Mouse (Mus musculus) neural tube, embryonic 12.5 days (tissue): ENCODE data around the gene Rnf187. TPM values are rescaled to one million over a fixed set of nuclear protein-coding genes. Genes with fewer than 3 reads are reported as not detected.
A peak's percentile ranks its signal among the peaks of the same experiment; 100 is the strongest.

Experiments used
- ATAC-seq: fragments of 200-750 bp; cut with Nextera tagmentation; 2 replicates; pipeline ENCODE4 v1.8.0; 2017; ENCODE audit warnings: low read depth, mild to moderate bottlenecking, moderate TSS enrichment, moderate library complexity; ENCODE audit not compliant: low FRiP score
- H3K27ac ChIP-seq: fragments of 300-500 bp; sonication (generic); 2 replicates; pipeline ENCODE4 v1.5.1; 2016
- H3K27me3 ChIP-seq: fragments of 300-500 bp; sonication (generic); replicated peaks from 2 replicates; pipeline ENCODE4 v1.6.1; 2016; ENCODE audit warnings: mild to moderate bottlenecking
- H3K36me3 ChIP-seq: fragments of 300-500 bp; sonication (generic); 2 replicates; pipeline ENCODE4 v1.6.1; 2016; ENCODE audit warnings: mild to moderate bottlenecking
- H3K4me1 ChIP-seq: fragments of 300-500 bp; sonication (generic); 2 replicates; pipeline ENCODE4 v1.6.1; 2016
- H3K4me2 ChIP-seq: fragments of 300-500 bp; sonication (generic); replicated peaks from 2 replicates; pipeline ENCODE4 v1.6.1; 2016; ENCODE audit warnings: mild to moderate bottlenecking
- H3K4me3 ChIP-seq: fragments of 300-500 bp; sonication (generic); 2 replicates; pipeline ENCODE4 v1.5.1; 2016
- H3K9ac ChIP-seq: fragments of 300-500 bp; sonication (generic); 2 replicates; pipeline ENCODE4 v1.6.1; 2016; ENCODE audit warnings: mild to moderate bottlenecking
- H3K9me3 ChIP-seq: fragments of 300-500 bp; sonication (generic); 2 replicates; pipeline ENCODE4 v1.6.1; 2016; ENCODE audit warnings: mild to moderate bottlenecking
- WGBS: fragments of 180-500 bp; shearing (Covaris S2); methylation state at CpG from one replicate; pipeline ENCODE4 v1.1.7; 2016; 5-methylcytosine and 5-hydroxymethylcytosine counted together
- polyA plus RNA-seq: library from polyadenylated mRNA; unstranded; fragments of >200 nt; fragmentation: Nextera tagmentation; extraction: Ambion mirVana; gene quantifications from 2 replicates; pipeline ENCODE4 v1.2.1, GENCODE M21; 2016

Rnf187 gene
- 594 and 608 TPM in 2 replicates for polyA plus RNA-seq

GRCm38 (mm10) chr11:58938322-58939087, at the start of gene Rnf187:
Rnf187 (minus strand) TSS chr11:58938916.
- H3K27ac ChIP-seq, result peak within 1 kb of the TSS; percentile 89
- under 1% methylated on average over 88 of the region's 95 CpGs for WGBS
- ATAC-seq, result peak; percentile 94

GRCm38 (mm10) chr11:58985299-58985917, 46.7 kb upstream of the Rnf187 start:
- 98% methylated on average over 3 of the region's 3 CpGs for WGBS
- H3K4me1 ChIP-seq, result peaks cover 12% of the 10 kb centered on the region
- peaks cover 78% of the 10 kb centered on the region for H3K36me3 ChIP-seq

More at GRCm38 (mm10) chr11:58938322-58939087, at the start of gene Rnf187:
- peaks cover 13% of the 10 kb centered on the region for H3K4me1 ChIP-seq
- peak within 1 kb of the TSS; percentile 87 for H3K4me2 ChIP-seq
- H3K4me3 ChIP-seq, result peak within 1 kb of the TSS; percentile 78
- H3K27me3 ChIP-seq, result no peaks in the 10 kb centered on the region
- peak within 1 kb of the TSS; percentile 99 for H3K9ac ChIP-seq
- no peaks in the 10 kb centered on the region for H3K9me3 ChIP-seq
- peaks cover 31% of the 10 kb centered on the region for H3K36me3 ChIP-seq

GRCm38 (mm10) chr11:58984657-58985056, 45.9 kb upstream of the Rnf187 start:
- no peak for ATAC-seq
- H3K4me1 ChIP-seq, result peaks cover 19% of the 10 kb centered on the region
- WGBS, result 94% methylated on average over 7 of the region's 7 CpGs
- H3K27ac ChIP-seq, result no peak overlapping the region
- H3K9ac ChIP-seq, result no peak overlapping the region
- no peak overlapping the region for H3K4me2 ChIP-seq
- no peaks in the 10 kb centered on the region for H3K9me3 ChIP-seq
- H3K27me3 ChIP-seq, result no peaks in the 10 kb centered on the region
- no peak overlapping the region for H3K4me3 ChIP-seq
- peaks cover 71% of the 10 kb centered on the region for H3K36me3 ChIP-seq

More at GRCm38 (mm10) chr11:58985299-58985917, 46.7 kb upstream of the Rnf187 start:
- H3K27me3 ChIP-seq, result no peaks in the 10 kb centered on the region
- H3K4me3 ChIP-seq, result no peak overlapping the region
- H3K4me2 ChIP-seq, result no peak overlapping the region
- no peak overlapping the region for H3K27ac ChIP-seq
- H3K9ac ChIP-seq, result no peak overlapping the region
- ATAC-seq, result no peak
- no peaks in the 10 kb centered on the region for H3K9me3 ChIP-seq

- Histone ChIP-seq H3K27ac (no peak overlapping the region), H3K9me3 (no peaks in the 10 kb centered on the region), H3K27me3 (no peaks in the 10 kb centered on the region), H3K4me3 (no peak overlapping the region), H3K9ac (no peak overlapping the region), H3K4me1 (peaks cover 28% of the 10 kb centered on the region), H3K4me2 (no peak overlapping the region), H3K36me3 (peaks cover 62% of the 10 kb centered on the region)
- WGBS, result 90% methylated on average over 6 of the region's 6 CpGs
- no peak for ATAC-seq
Observed at GRCm38 (mm10) chr11:58983691-58984341, 45.1 kb upstream of the Rnf187 start.

GRCm38 (mm10) chr11:58982471-58983097, 43.9 kb upstream of the Rnf187 start:
- peaks cover 32% of the 10 kb centered on the region for H3K4me1 ChIP-seq
- H3K9ac ChIP-seq, result no peak overlapping the region
- 88% methylated on average over 18 of the region's 18 CpGs for WGBS
- no peak overlapping the region for H3K27ac ChIP-seq
- peaks cover 51% of the 10 kb centered on the region for H3K36me3 ChIP-seq
- H3K9me3 ChIP-seq, result no peaks in the 10 kb centered on the region
- no peaks in the 10 kb centered on the region for H3K27me3 ChIP-seq
- no peak overlapping the region for H3K4me2 ChIP-seq
- no peak overlapping the region for H3K4me3 ChIP-seq
- ATAC-seq, result no peak

- Histone ChIP-seq H3K36me3 (peaks cover 43% of the 10 kb centered on the region), H3K4me2 (no peak overlapping the region), H3K27me3 (no peaks in the 10 kb centered on the region), H3K9me3 (no peaks in the 10 kb centered on the region), H3K9ac (0 out of 2 replicates have a peak overlapping the region, but pooled peaks have one; percentile 3), H3K4me3 (no peak overlapping the region), H3K27ac (no peak overlapping the region), H3K4me1 (peaks cover 38% of the 10 kb centered on the region)
- ATAC-seq, result no peak
- 58% methylated on average over 14 of the region's 14 CpGs for WGBS
Observed at GRCm38 (mm10) chr11:58981541-58982447, 43.1 kb upstream of the Rnf187 start.

GRCm38 (mm10) chr11:58980381-58980990, 41.8 kb upstream of the Rnf187 start:
- Histone ChIP-seq H3K4me3 (no peak overlapping the region), H3K4me1 (peaks cover 43% of the 10 kb centered on the region), H3K36me3 (peaks cover 31% of the 10 kb centered on the region), H3K27me3 (no peaks in the 10 kb centered on the region), H3K27ac (no peak overlapping the region), H3K4me2 (peak overlapping the region; percentile 98), H3K9me3 (no peaks in the 10 kb centered on the region), H3K9ac (no peak overlapping the region)
- 79% methylated on average over 5 of the region's 5 CpGs for WGBS
- no peak for ATAC-seq

GRCm38 (mm10) chr11:58979661-58980060, 40.9 kb upstream of the Rnf187 start:
- H3K27ac ChIP-seq, result no peak overlapping the region
- H3K36me3 ChIP-seq, result peaks cover 24% of the 10 kb centered on the region
- H3K27me3 ChIP-seq, result no peaks in the 10 kb centered on the region
- no peak for ATAC-seq
- H3K4me3 ChIP-seq, result peak overlapping the region; percentile 3; the same call in 1 of the 2 replicates
- peak overlapping the region; percentile 98 for H3K4me2 ChIP-seq
- WGBS, result 84% methylated on average over 7 of the region's 7 CpGs
- no peaks in the 10 kb centered on the region for H3K9me3 ChIP-seq
- peak overlapping the region; percentile 90; the same call in 1 of the 2 replicates for H3K9ac ChIP-seq
- H3K4me1 ChIP-seq, result peaks cover 43% of the 10 kb centered on the region

GRCm38 (mm10) chr11:58979183-58979582, 40.5 kb upstream of the Rnf187 start:
- H3K4me1 ChIP-seq, result peaks cover 43% of the 10 kb centered on the region
- 85% methylated on average over 3 of the region's 3 CpGs for WGBS
- H3K9me3 ChIP-seq, result no peaks in the 10 kb centered on the region
- H3K27me3 ChIP-seq, result no peaks in the 10 kb centered on the region
- ATAC-seq, result no peak
- peak overlapping the region; percentile 98 for H3K4me2 ChIP-seq
- H3K4me3 ChIP-seq, result peak overlapping the region; percentile 96
- peaks cover 24% of the 10 kb centered on the region for H3K36me3 ChIP-seq
- H3K9ac ChIP-seq, result peak overlapping the region; percentile 90
- no peak overlapping the region for H3K27ac ChIP-seq

- no peaks in the 10 kb centered on the region for H3K27me3 ChIP-seq
- H3K4me3 ChIP-seq, result peak overlapping the region; percentile 96
- H3K4me2 ChIP-seq, result peak overlapping the region; percentile 98
- H3K36me3 ChIP-seq, result peaks cover 20% of the 10 kb centered on the region
- no peaks in the 10 kb centered on the region for H3K9me3 ChIP-seq
- H3K9ac ChIP-seq, result peak overlapping the region; percentile 90
- H3K27ac ChIP-seq, result no peak overlapping the region
- no peak for ATAC-seq
- peaks cover 43% of the 10 kb centered on the region for H3K4me1 ChIP-seq
- WGBS, result 2% methylated on average over 5 of the region's 5 CpGs
Observed at GRCm38 (mm10) chr11:58978706-58979030, 40.0 kb upstream of the Rnf187 start.
